Mouse (Mus musculus) spleen, adult 2 months (tissue): Measurements from ENCODE around the gene Rps6kc1.

Experiments
- CTCF ChIP-seq: fragments of 200-500 bp; IDR thresholded peaks from 2 replicates; pipeline ENCODE4 v1.5.1; 2011; ENCODE audit warnings: mild to moderate bottlenecking, inconsistent platforms; ENCODE audit not compliant: insufficient read depth, insufficient read length, insufficient replicate concordance; ENCODE audit errors: extremely low read depth
- POLR2A ChIP-seq: fragments of 200-500 bp; IDR thresholded peaks from 2 replicates; pipeline ENCODE4 v1.6.1; 2011; ENCODE audit warnings: low read depth, low read length, inconsistent platforms

- TF ChIP-seq CTCF (no peak), POLR2A (no peak)
These were observed 147.8 kb downstream of the Rps6kc1 start for GRCm38 (mm10) chr1:190763756-190764155.
